Mouse (Mus musculus): ENCODE data around the gene Lyz2. TPM values are rescaled to one million over a fixed set of nuclear protein-coding genes. Genes with fewer than 3 reads are reported as not detected.
"Not testable (repeated sequence)": the region's sequence is repeated elsewhere in the genome, so short reads cannot be mapped to it uniquely, and the experiment has no call there.

The Lyz2 gene
- total RNA-seq, 1 experiment = 0.13 TPM

GRCm38 (mm10) chr10:117282551-117282950 is 430 bp upstream of the Lyz2 start:
- no peak overlapping the region for H3K4me3 ChIP-seq (ENCODE audit: insufficient read depth in 1 of 2, low read depth in 1 of 2, low read length in 2 of 2, poor library complexity in 1 of 2, severe bottlenecking in 1 of 2)
- no peak overlapping the region for H3K9ac ChIP-seq (ENCODE audit: insufficient read depth, low read depth, low read length, poor library complexity, severe bottlenecking)
- TF ChIP-seq ZC3H11A (IDR thresholded peaks at IDR 0.05; ENCODE audit: borderline replicate concordance, low read depth, low read length) (no peak), MAFK (IDR thresholded peaks at IDR 0.05; ENCODE audit: insufficient read depth, low read depth, low read length) (no peak), HCFC1 (IDR thresholded peaks at IDR 0.05; ENCODE audit: borderline replicate concordance, insufficient read depth, low read length) (no peak), CHD2 (IDR thresholded peaks at IDR 0.05; ENCODE audit: low read depth, low read length) (no peak), ZNF384 (IDR thresholded peaks at IDR 0.05; ENCODE audit: low read depth, low read length) (no peak)
- H3K27ac ChIP-seq (ENCODE audit: insufficient read depth, low read depth, low read length, poor library complexity, severe bottlenecking) = no peak overlapping the region
- in situ Hi-C loops (cut with MboI; ENCODE audit: low sequenced_read_pairs in 2 of 2, unreplicated experiment in 2 of 2) = no loop called here
- no peaks in the 10 kb centered on the region for H3K4me1 ChIP-seq (ENCODE audit: control insufficient read depth in 2 of 2, insufficient read depth in 2 of 2, low read length in 2 of 2, poor library complexity in 1 of 2)
- H3K9me3 ChIP-seq (ENCODE audit: control insufficient read depth, insufficient read depth, low read depth, low read length) = no peaks in the 10 kb centered on the region
- no peaks in the 10 kb centered on the region for H3K36me3 ChIP-seq (ENCODE audit: control insufficient read depth, insufficient read depth, low read length, poor library complexity, severe bottlenecking)
- DNase-seq (ENCODE audit: low read depth, low spot score) = no peak

DNA sequence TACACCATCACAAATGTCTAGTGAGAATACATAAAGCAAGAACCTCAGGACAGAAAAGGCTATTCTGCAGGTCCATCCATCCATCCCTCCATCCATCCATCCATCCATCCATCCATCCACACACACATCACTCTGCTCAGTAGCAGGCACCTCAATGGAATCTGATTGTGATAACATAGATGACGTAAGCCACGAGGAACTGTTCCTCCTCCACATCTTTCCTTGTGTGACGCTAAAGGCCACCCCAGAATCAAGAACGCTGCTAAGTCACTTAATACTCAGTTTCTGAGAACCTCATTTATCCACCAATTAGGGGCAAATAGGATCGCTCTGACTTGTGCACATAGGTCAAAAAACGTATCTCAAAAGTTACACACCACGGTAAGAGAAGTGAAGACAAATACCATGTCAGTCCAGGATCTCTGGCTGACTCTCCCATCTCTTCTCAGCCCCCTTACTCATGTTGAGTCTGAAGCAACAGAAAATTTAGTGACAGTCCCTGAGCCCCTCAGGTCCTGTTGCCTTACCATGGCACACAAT is 670 bp downstream of the Lyz2 start:
- Histone ChIP-seq H3K36me3 (ENCODE audit: control insufficient read depth, insufficient read depth, low read length, poor library complexity, severe bottlenecking) (no peaks in the 10 kb centered on the region), H3K9ac (ENCODE audit: insufficient read depth, low read depth, low read length, poor library complexity, severe bottlenecking) (no peak overlapping the region), H3K9me3 (ENCODE audit: control insufficient read depth, insufficient read depth, low read depth, low read length) (no peaks in the 10 kb centered on the region), H3K4me3 (ENCODE audit: insufficient read depth in 1 of 2, low read depth in 1 of 2, low read length in 2 of 2, poor library complexity in 1 of 2, severe bottlenecking in 1 of 2) (no peak overlapping the region), H3K27ac (ENCODE audit: insufficient read depth, low read depth, low read length, poor library complexity, severe bottlenecking) (no peak overlapping the region), H3K4me1 (ENCODE audit: control insufficient read depth in 2 of 2, insufficient read depth in 2 of 2, low read length in 2 of 2, poor library complexity in 1 of 2) (no peaks in the 10 kb centered on the region)
- in situ Hi-C loops (cut with MboI; ENCODE audit: low sequenced_read_pairs in 2 of 2, unreplicated experiment in 2 of 2) = no loop called here
- DNase-seq (ENCODE audit: low read depth, low spot score) = no peak
- TF ChIP-seq HCFC1 (IDR thresholded peaks at IDR 0.05; ENCODE audit: borderline replicate concordance, insufficient read depth, low read length) (no peak), ZNF384 (IDR thresholded peaks at IDR 0.05; ENCODE audit: low read depth, low read length) (no peak), CHD2 (IDR thresholded peaks at IDR 0.05; ENCODE audit: low read depth, low read length) (no peak), ZC3H11A (IDR thresholded peaks at IDR 0.05; ENCODE audit: borderline replicate concordance, low read depth, low read length) (no peak), MAFK (IDR thresholded peaks at IDR 0.05; ENCODE audit: insufficient read depth, low read depth, low read length) (no peak)

DNA sequence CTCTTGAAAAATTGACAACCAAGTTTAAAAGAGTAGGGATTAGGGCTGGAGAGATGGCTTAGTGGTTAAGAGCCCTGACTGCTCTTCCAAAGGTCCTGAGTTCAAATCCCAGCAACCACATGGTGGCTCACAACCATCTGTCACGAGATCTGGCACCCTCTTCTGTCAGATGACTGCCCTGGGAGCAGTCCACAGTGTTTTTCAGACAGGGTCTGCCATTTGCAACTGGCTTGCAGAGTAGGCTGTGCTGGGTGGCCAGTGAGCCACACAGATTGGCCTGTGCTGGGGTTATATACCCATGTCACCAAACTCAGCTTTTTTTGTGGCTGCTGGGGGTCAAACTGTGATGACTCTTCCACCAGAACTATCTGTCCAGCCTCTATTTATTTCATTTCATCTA is 2.1 kb downstream of the Lyz2 start:
- Histone ChIP-seq H3K9me3 (ENCODE audit: control insufficient read depth, insufficient read depth, low read depth, low read length) (no peaks in the 10 kb centered on the region), H3K4me3 (ENCODE audit: insufficient read depth in 1 of 2, low read depth in 1 of 2, low read length in 2 of 2, poor library complexity in 1 of 2, severe bottlenecking in 1 of 2) (no peak overlapping the region), H3K4me1 (ENCODE audit: control insufficient read depth in 2 of 2, insufficient read depth in 2 of 2, low read length in 2 of 2, poor library complexity in 1 of 2) (no peaks in the 10 kb centered on the region), H3K9ac (ENCODE audit: insufficient read depth, low read depth, low read length, poor library complexity, severe bottlenecking) (no peak overlapping the region), H3K36me3 (ENCODE audit: control insufficient read depth, insufficient read depth, low read length, poor library complexity, severe bottlenecking) (no peaks in the 10 kb centered on the region), H3K27ac (ENCODE audit: insufficient read depth, low read depth, low read length, poor library complexity, severe bottlenecking) (no peak overlapping the region)
- in situ Hi-C loops (cut with MboI; ENCODE audit: low sequenced_read_pairs in 2 of 2, unreplicated experiment in 2 of 2) = no loop called here
- no peak for TF ChIP-seq HCFC1 (IDR thresholded peaks at IDR 0.05; ENCODE audit: borderline replicate concordance, insufficient read depth, low read length)
- no peak for TF ChIP-seq ZNF384 (IDR thresholded peaks at IDR 0.05; ENCODE audit: low read depth, low read length)
- TF ChIP-seq ZC3H11A (IDR thresholded peaks at IDR 0.05; ENCODE audit: borderline replicate concordance, low read depth, low read length) = no peak
- no peak for TF ChIP-seq CHD2 (IDR thresholded peaks at IDR 0.05; ENCODE audit: low read depth, low read length)
- TF ChIP-seq MAFK (IDR thresholded peaks at IDR 0.05; ENCODE audit: insufficient read depth, low read depth, low read length) = no peak
- DNase-seq (ENCODE audit: low read depth, low spot score) = no peak

DNA sequence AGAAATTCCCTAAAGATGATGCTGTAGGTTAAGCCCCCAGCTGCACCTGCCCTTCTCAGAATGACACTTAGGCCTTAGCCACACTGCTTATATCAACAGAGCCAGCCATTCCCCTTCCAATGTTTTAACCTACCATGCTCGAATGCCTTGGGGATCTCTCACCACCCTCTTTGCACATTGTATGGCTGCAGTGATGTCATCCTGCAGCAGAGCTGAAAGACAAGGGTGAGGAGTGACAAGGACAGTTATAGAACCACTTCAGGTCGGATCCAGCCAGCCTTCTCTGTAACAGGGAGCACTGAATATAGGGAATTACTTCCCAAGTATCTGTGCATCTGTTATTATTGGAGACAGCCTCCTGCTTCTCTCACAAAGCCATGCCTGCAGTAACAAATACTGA is 3.6 kb downstream of the Lyz2 start:
- DNase-seq (ENCODE audit: low read depth, low spot score); in situ Hi-C loops (cut with MboI; ENCODE audit: low sequenced_read_pairs in 2 of 2, unreplicated experiment in 2 of 2); H3K9ac ChIP-seq (ENCODE audit: insufficient read depth, low read depth, low read length, poor library complexity, severe bottlenecking); H3K4me3 ChIP-seq (ENCODE audit: insufficient read depth in 1 of 2, low read depth in 1 of 2, low read length in 2 of 2, poor library complexity in 1 of 2, severe bottlenecking in 1 of 2); H3K9me3 ChIP-seq (ENCODE audit: control insufficient read depth, insufficient read depth, low read depth, low read length); H3K36me3 ChIP-seq (ENCODE audit: control insufficient read depth, insufficient read depth, low read length, poor library complexity, severe bottlenecking); H3K27ac ChIP-seq (ENCODE audit: insufficient read depth, low read depth, low read length, poor library complexity, severe bottlenecking); H3K4me1 ChIP-seq (ENCODE audit: control insufficient read depth in 2 of 2, insufficient read depth in 2 of 2, low read length in 2 of 2, poor library complexity in 1 of 2): not testable (repeated sequence)

DNA sequence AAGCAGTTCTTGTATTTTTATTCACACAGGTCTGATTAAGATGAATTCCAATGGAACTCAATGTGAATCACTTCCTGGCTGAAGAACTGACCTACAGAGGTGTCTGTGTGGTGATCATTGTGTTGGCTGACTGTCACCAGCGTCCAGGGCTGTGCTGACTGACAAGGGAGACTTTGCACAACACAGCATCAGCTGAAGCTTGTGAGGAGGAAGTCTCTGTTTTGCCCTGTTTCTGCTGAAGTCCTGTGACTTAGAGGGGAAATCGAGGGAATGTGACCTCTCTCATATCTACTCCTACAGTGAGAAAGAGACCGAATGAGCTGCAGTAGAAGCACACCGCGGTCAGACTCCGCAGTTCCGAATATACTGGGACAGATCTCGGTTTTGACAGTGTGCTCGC is 4.3 kb downstream of the Lyz2 start:
- H3K4me3 ChIP-seq (ENCODE audit: insufficient read depth in 1 of 2, low read depth in 1 of 2, low read length in 2 of 2, poor library complexity in 1 of 2, severe bottlenecking in 1 of 2); H3K27ac ChIP-seq (ENCODE audit: insufficient read depth, low read depth, low read length, poor library complexity, severe bottlenecking); H3K9ac ChIP-seq (ENCODE audit: insufficient read depth, low read depth, low read length, poor library complexity, severe bottlenecking); H3K36me3 ChIP-seq (ENCODE audit: control insufficient read depth, insufficient read depth, low read length, poor library complexity, severe bottlenecking); H3K4me1 ChIP-seq (ENCODE audit: control insufficient read depth in 2 of 2, insufficient read depth in 2 of 2, low read length in 2 of 2, poor library complexity in 1 of 2); H3K9me3 ChIP-seq (ENCODE audit: control insufficient read depth, insufficient read depth, low read depth, low read length); DNase-seq (ENCODE audit: low read depth, low spot score); in situ Hi-C loops (cut with MboI; ENCODE audit: low sequenced_read_pairs in 2 of 2, unreplicated experiment in 2 of 2): not testable (repeated sequence)
